Mouse (Mus musculus) kidney, adult 9 months (tissue): Measurements from ENCODE around the gene Stpg2.
"Not testable (repeated sequence)": the region's sequence is repeated elsewhere in the genome, so short reads cannot be mapped to it uniquely, and the experiment has no call there.

ENCODE experiments used
- DNase-seq: peaks from one replicate; pipeline ENCODE4 v3.0.0; 2022

Gene Stpg2

DNA sequence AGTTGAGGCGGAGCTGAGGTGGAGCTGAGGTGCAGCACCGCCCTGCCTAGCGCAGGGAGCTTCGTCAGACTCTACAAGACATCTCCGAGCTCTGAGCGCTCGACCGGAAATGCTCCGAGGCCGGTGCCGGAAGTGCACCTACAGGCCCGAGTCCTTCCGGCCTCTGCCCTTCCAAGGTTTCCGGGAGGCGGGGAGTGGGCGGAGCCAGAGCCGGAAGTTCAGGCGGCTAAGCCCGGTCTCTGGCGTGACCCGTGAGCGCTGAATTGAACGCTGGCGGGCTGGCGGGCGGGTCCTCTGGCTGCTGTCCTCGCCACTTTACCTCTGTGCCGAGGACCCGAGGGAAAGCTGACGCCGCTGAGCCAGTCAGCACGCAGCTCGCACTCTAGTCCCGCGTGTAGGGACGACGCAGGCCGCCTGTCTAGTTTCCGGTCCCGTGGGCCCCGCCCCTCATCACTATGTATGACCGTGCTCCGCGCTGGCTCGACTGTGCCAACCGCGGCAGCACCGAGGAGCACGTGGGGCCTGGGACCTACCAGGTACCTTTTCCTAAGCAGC is at the start of gene Stpg2:
Gene Stpg2, plus strand, starts transcription at position 251 of the 555 bp plus-strand sequence.
- DNase-seq, result peak; percentile 91

- DNase-seq, result no peak
Measured at GRCm38 (mm10) chr3:139162146-139162545, 43.3 kb upstream of the Stpg2 start.

GRCm38 (mm10) chr3:139162658-139163057 is 42.8 kb upstream of the Stpg2 start:
- DNase-seq, result no peak

GRCm38 (mm10) chr3:139168510-139169269 is 36.8 kb upstream of the Stpg2 start:
- no peak for DNase-seq

GRCm38 (mm10) chr3:139169740-139170139 is 35.8 kb upstream of the Stpg2 start:
- DNase-seq, result no peak

- DNase-seq, result no peak
Measured at GRCm38 (mm10) chr3:139176936-139177335, 28.6 kb upstream of the Stpg2 start.

GRCm38 (mm10) chr3:139191541-139191940 is 14.0 kb upstream of the Stpg2 start:
- no peak for DNase-seq

DNA sequence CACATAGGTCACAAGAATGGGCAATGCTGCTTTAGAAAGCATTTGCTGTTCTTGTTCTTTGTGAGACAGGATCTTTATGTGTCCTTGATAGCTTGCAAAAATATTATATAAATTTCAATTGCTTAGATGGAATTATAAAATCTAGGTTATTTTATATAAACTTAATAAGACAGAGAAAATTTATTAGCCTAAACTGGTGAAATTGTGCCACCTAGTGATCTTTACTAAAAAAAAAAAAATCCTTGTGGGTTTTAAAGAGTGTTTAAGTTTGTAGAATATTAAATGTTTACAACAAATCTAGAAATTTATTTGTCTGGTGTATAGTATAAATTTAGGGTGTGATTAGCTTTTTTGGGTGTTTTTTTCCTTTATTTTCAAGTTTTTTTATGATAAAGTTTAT is 11.6 kb upstream of the Stpg2 start:
- DNase-seq, result no peak

- DNase-seq, result no peak
Measured at GRCm38 (mm10) chr3:139198412-139198811, 7.1 kb upstream of the Stpg2 start.

GRCm38 (mm10) chr3:139200324-139200723 is 5.2 kb upstream of the Stpg2 start:
- DNase-seq, result no peak

DNA sequence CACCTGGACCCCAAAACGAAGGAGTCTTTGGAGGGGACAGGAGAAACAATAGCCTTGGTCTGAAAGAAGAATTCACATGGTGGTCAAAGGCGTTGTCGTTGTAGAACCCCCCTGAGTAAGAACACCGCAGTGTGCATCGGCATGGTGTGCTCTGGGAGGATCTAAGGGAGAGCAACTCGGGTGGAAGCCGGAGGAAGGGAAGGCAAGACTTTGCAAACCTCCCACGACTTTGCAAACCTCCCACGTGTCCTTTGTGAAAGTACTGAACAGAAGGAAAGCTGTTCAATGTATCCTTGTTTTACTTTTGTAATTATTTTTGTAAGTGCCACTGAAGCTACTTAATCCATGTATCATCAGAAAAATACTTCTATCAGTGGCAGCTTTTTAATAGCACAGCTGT is 11.5 kb downstream of the Stpg2 start:
- no peak for DNase-seq

DNA sequence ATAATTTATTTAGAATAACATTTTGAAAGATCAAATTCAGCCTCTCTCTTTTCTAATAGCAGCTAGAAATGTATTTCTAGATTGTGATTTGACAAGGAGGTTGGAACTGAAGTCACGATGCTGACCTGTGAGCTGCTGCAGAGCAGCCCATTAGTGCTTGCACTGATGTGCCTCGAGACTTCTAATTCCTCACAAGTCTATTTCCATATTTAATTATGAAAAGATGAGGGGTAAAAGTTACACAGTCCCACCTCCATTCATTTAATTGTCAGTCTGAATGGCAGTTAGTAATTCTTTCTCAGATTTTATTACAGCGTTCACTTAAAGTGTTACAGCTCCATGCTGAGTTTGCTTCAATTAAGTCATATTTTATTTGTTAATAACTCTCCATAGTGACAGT is 19.6 kb downstream of the Stpg2 start:
- no peak for DNase-seq

GRCm38 (mm10) chr3:139226811-139227210 is 21.3 kb downstream of the Stpg2 start:
- DNase-seq, result no peak

- no peak for DNase-seq
Measured at GRCm38 (mm10) chr3:139245219-139245618, 39.7 kb downstream of the Stpg2 start.

GRCm38 (mm10) chr3:139246508-139246907 is 41.0 kb downstream of the Stpg2 start:
- DNase-seq, result peak; percentile 21

DNA sequence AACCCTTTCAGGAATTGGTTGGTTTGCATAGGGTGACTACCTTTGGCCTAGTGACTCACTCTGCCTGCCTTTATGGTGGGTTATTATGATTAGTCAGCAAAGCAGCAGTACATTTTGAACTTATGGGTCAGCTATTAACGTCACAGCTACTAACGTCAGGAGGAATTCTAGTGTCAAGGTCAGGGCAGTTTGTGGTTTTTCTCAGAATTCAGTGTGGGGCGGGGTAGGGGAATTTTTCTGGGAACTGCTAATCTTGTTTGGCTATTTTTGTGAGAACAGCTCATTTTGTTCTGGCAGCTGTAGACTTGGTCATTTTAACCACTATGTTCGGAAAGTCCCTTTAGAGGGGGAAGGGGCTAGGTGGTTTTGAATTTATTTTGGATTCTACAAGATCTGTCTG is 56.9 kb downstream of the Stpg2 start:
- DNase-seq, result not testable (repeated sequence)

- DNase-seq, result peak; percentile 17
Measured at GRCm38 (mm10) chr3:139297909-139298308, 92.4 kb downstream of the Stpg2 start.

GRCm38 (mm10) chr3:139308078-139308809 is 102.8 kb downstream of the Stpg2 start:
- DNase-seq, result no peak

GRCm38 (mm10) chr3:139311721-139312120 is 106.2 kb downstream of the Stpg2 start:
- DNase-seq, result no peak

- no peak for DNase-seq
Measured at GRCm38 (mm10) chr3:139380494-139380893, 175.0 kb downstream of the Stpg2 start.

DNA sequence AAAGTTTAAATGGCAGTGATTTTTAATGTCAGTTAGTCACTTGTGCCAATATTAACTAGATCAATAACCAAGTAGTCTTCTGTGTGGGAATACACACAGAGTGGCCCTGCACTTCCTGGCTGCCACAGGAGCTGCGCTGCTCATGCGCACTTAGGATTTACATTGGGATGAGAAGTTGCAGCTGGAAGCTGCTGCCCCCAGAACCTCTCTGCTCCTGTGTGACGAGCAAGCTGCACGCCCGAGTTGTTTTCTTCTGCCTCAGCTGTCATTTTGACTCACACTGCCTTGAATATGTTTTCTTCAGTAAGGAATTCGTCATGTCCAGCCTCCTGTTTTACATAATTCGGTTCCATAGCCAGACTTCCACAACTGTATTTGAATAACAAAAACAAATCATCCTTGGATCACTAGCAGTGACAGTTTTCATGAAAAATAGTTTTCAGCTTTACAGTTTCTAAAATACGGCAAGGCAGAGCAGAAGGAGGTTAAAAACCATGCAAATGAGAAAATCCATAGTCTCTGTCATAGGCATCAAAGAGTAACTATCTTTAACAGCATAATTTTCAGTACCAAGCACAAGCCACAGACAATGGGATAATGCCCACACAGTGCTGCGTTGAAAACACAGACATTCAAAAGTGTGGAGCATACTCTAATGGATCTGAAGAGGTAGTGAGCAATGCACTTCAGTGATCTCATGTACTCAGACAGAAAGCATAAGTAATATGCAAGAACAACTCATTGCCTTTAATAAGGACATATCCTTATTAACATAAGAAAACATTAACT is 191.8 kb downstream of the Stpg2 start:
- DNase-seq, result no peak

- DNase-seq, result no peak
Measured at GRCm38 (mm10) chr3:139404673-139405072, 199.2 kb downstream of the Stpg2 start.

DNA sequence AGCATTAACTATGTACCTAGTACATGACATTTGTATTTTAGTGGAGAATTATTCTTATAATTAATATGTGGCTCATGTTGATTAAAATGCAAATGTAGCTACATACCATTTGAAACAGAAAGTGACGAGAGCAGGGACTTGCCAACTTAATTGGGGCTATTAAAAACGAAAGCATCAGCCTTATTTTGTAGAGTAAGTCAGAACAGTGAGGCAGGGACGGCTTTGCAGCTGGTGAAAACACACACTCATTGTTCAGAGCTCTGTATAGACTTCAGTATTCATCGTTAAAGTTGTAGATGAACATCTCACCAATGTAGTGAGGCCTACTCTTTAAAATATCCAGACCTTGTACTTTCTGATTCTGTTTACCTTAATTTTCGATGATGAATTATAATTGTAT is 213.6 kb downstream of the Stpg2 start:
- no peak for DNase-seq
